Mouse (Mus musculus): ENCODE measurements at regions not wholly inside any gene's neighbourhood (a gene's known extent, or its start where the extent isn't known, plus 50 kb on each side); places are given as distances from the start of the nearest gene placed in this dataset.

- 19% methylated on average over 6 of the region's 6 CpGs for WGBS
- H3K27me3 ChIP-seq (ENCODE audit: control insufficient read depth, insufficient read depth, low read depth, low read length): no peaks in the 10 kb centered on the region; the same call in 1 of the 2 replicates
- no peak overlapping the region for H3K9ac ChIP-seq (ENCODE audit: low read depth, low read length)
- H3K27ac ChIP-seq (ENCODE audit: low read length): no peak overlapping the region
- H3K9me3 ChIP-seq (replicated peaks; ENCODE audit: control insufficient read depth, low read length, poor library complexity, severe bottlenecking): no peaks in the 10 kb centered on the region
- peaks cover 2% of the 10 kb centered on the region; the same call in 1 of the 2 replicates for H3K4me1 ChIP-seq (ENCODE audit: control insufficient read depth, insufficient read depth, low read length)
- no peak overlapping the region for H3K4me3 ChIP-seq (ENCODE audit: low read depth, low read length)
- no peaks in the 10 kb centered on the region for H3K36me3 ChIP-seq (ENCODE audit: control insufficient read depth, insufficient read depth, low read length)
- no peak overlapping the region for H3K4me2 ChIP-seq (ENCODE audit: low read length)
- peak; percentile 75 for ATAC-seq
Observed at GRCm38 (mm10) chr3:34568086-34568650, 82.0 kb upstream of the Sox2 start.

GRCm38 (mm10) chr3:34565386-34565785 lies 84.8 kb upstream of the Sox2 start:
- no peak for ATAC-seq
- H3K27ac ChIP-seq (ENCODE audit: low read length): no peak overlapping the region
- 54% methylated on average over 4 of the region's 4 CpGs for WGBS
- H3K4me1 ChIP-seq (ENCODE audit: control insufficient read depth, insufficient read depth, low read length): peaks cover 8% of the 10 kb centered on the region
- H3K9ac ChIP-seq (ENCODE audit: low read depth, low read length): no peak overlapping the region
- H3K4me3 ChIP-seq (ENCODE audit: low read depth, low read length): no peak overlapping the region
- no peaks in the 10 kb centered on the region for H3K27me3 ChIP-seq (ENCODE audit: control insufficient read depth, insufficient read depth, low read depth, low read length)
- no peaks in the 10 kb centered on the region for H3K36me3 ChIP-seq (ENCODE audit: control insufficient read depth, insufficient read depth, low read length)
- H3K4me2 ChIP-seq (ENCODE audit: low read length): no peak overlapping the region
- H3K9me3 ChIP-seq (replicated peaks; ENCODE audit: control insufficient read depth, low read length, poor library complexity, severe bottlenecking): no peaks in the 10 kb centered on the region

GRCm38 (mm10) chr3:34562893-34563292 lies 87.3 kb upstream of the Sox2 start:
- Histone ChIP-seq H3K27ac (ENCODE audit: low read length) (no peak overlapping the region), H3K9ac (ENCODE audit: low read depth, low read length) (peak overlapping the region; percentile 31; the same call in 1 of the 2 replicates), H3K27me3 (ENCODE audit: control insufficient read depth, insufficient read depth, low read depth, low read length) (no peaks in the 10 kb centered on the region), H3K36me3 (ENCODE audit: control insufficient read depth, insufficient read depth, low read length) (no peaks in the 10 kb centered on the region), H3K4me3 (ENCODE audit: low read depth, low read length) (no peak overlapping the region), H3K4me2 (ENCODE audit: low read length) (peak overlapping the region; percentile 38), H3K4me1 (ENCODE audit: control insufficient read depth, insufficient read depth, low read length) (peaks cover 8% of the 10 kb centered on the region), H3K9me3 (replicated peaks; ENCODE audit: control insufficient read depth, low read length, poor library complexity, severe bottlenecking) (no peaks in the 10 kb centered on the region)
- WGBS: 22% methylated on average over 8 of the region's 8 CpGs
- ATAC-seq: no peak

GRCm38 (mm10) chr3:34561709-34562108 lies 88.5 kb upstream of the Sox2 start:
- Histone ChIP-seq H3K36me3 (ENCODE audit: control insufficient read depth, insufficient read depth, low read length) (no peaks in the 10 kb centered on the region), H3K4me3 (ENCODE audit: low read depth, low read length) (peak overlapping the region; percentile 14), H3K4me2 (ENCODE audit: low read length) (peak overlapping the region; percentile 28), H3K9me3 (replicated peaks; ENCODE audit: control insufficient read depth, low read length, poor library complexity, severe bottlenecking) (no peaks in the 10 kb centered on the region), H3K27ac (ENCODE audit: low read length) (peak overlapping the region; percentile 64), H3K9ac (ENCODE audit: low read depth, low read length) (0 out of 2 replicates have a peak overlapping the region, but pooled peaks have one; percentile 46), H3K4me1 (ENCODE audit: control insufficient read depth, insufficient read depth, low read length) (peaks cover 6% of the 10 kb centered on the region), H3K27me3 (ENCODE audit: control insufficient read depth, insufficient read depth, low read depth, low read length) (no peaks in the 10 kb centered on the region)
- ATAC-seq: peak; percentile 23; the same call in 1 of the 2 replicates
- 13% methylated on average over 5 of the region's 5 CpGs for WGBS

- Histone ChIP-seq H3K4me1 (ENCODE audit: control insufficient read depth, insufficient read depth, low read length) (peaks cover 6% of the 10 kb centered on the region), H3K4me2 (ENCODE audit: low read length) (peak overlapping the region; percentile 23), H3K27ac (ENCODE audit: low read length) (0 out of 2 replicates have a peak overlapping the region, but pooled peaks have one; percentile 5), H3K9ac (ENCODE audit: low read depth, low read length) (no peak overlapping the region), H3K27me3 (ENCODE audit: control insufficient read depth, insufficient read depth, low read depth, low read length) (no peaks in the 10 kb centered on the region), H3K36me3 (ENCODE audit: control insufficient read depth, insufficient read depth, low read length) (no peaks in the 10 kb centered on the region), H3K4me3 (ENCODE audit: low read depth, low read length) (peak overlapping the region; percentile 12; the same call in 1 of the 2 replicates), H3K9me3 (replicated peaks; ENCODE audit: control insufficient read depth, low read length, poor library complexity, severe bottlenecking) (no peaks in the 10 kb centered on the region)
- 16% methylated on average over 13 of the region's 13 CpGs for WGBS
- ATAC-seq: 0 out of 2 replicates have a peak, but pooled peaks have one; percentile 29
Observed at GRCm38 (mm10) chr3:34559841-34560703, 90.1 kb upstream of the Sox2 start.

GRCm38 (mm10) chr3:34558821-34559520 lies 91.2 kb upstream of the Sox2 start:
- H3K27me3 ChIP-seq (ENCODE audit: control insufficient read depth, insufficient read depth, low read depth, low read length): no peaks in the 10 kb centered on the region
- no peak; the same call in 1 of the 2 replicates for ATAC-seq
- H3K4me1 ChIP-seq (ENCODE audit: control insufficient read depth, insufficient read depth, low read length): peaks cover 6% of the 10 kb centered on the region
- WGBS: 17% methylated on average over 10 of the region's 10 CpGs
- H3K4me3 ChIP-seq (ENCODE audit: low read depth, low read length): no peak overlapping the region
- H3K9me3 ChIP-seq (replicated peaks; ENCODE audit: control insufficient read depth, low read length, poor library complexity, severe bottlenecking): no peaks in the 10 kb centered on the region
- no peak overlapping the region for H3K9ac ChIP-seq (ENCODE audit: low read depth, low read length)
- no peak overlapping the region for H3K4me2 ChIP-seq (ENCODE audit: low read length)
- H3K36me3 ChIP-seq (ENCODE audit: control insufficient read depth, insufficient read depth, low read length): no peaks in the 10 kb centered on the region
- H3K27ac ChIP-seq (ENCODE audit: low read length): no peak overlapping the region

GRCm38 (mm10) chr3:34552542-34553208 lies 97.5 kb upstream of the Sox2 start:
- no peak for ATAC-seq
- H3K4me2 ChIP-seq (ENCODE audit: low read length): peak overlapping the region; percentile 18
- H3K27ac ChIP-seq (ENCODE audit: low read length): no peak overlapping the region

GRCm38 (mm10) chr3:34551069-34551468 lies 99.1 kb upstream of the Sox2 start:
- H3K27ac ChIP-seq (ENCODE audit: low read length): no peak overlapping the region
- no peak overlapping the region for H3K9ac ChIP-seq (ENCODE audit: low read depth, low read length)
- H3K4me1 ChIP-seq (ENCODE audit: control insufficient read depth, insufficient read depth, low read length): peaks cover 3% of the 10 kb centered on the region; the same call in 1 of the 2 replicates
- no peaks in the 10 kb centered on the region for H3K9me3 ChIP-seq (replicated peaks; ENCODE audit: control insufficient read depth, low read length, poor library complexity, severe bottlenecking)
- WGBS: 61% methylated on average over 3 of the region's 3 CpGs
- no peaks in the 10 kb centered on the region for H3K36me3 ChIP-seq (ENCODE audit: control insufficient read depth, insufficient read depth, low read length)
- H3K4me3 ChIP-seq (ENCODE audit: low read depth, low read length): no peak overlapping the region
- no peak for ATAC-seq
- H3K4me2 ChIP-seq (ENCODE audit: low read length): no peak overlapping the region
- H3K27me3 ChIP-seq (ENCODE audit: control insufficient read depth, insufficient read depth, low read depth, low read length): no peaks in the 10 kb centered on the region

More at GRCm38 (mm10) chr3:34552542-34553208, 97.5 kb upstream of the Sox2 start:
- H3K27me3 ChIP-seq (ENCODE audit: control insufficient read depth, insufficient read depth, low read depth, low read length): no peaks in the 10 kb centered on the region
- peaks cover 3% of the 10 kb centered on the region; the same call in 1 of the 2 replicates for H3K4me1 ChIP-seq (ENCODE audit: control insufficient read depth, insufficient read depth, low read length)
- no peak overlapping the region for H3K4me3 ChIP-seq (ENCODE audit: low read depth, low read length)
- H3K9me3 ChIP-seq (replicated peaks; ENCODE audit: control insufficient read depth, low read length, poor library complexity, severe bottlenecking): no peaks in the 10 kb centered on the region
- H3K9ac ChIP-seq (ENCODE audit: low read depth, low read length): no peak overlapping the region
- WGBS: 55% methylated on average over 16 of the region's 17 CpGs
- H3K36me3 ChIP-seq (ENCODE audit: control insufficient read depth, insufficient read depth, low read length): no peaks in the 10 kb centered on the region

Measured in midbrain, embryonic 16.5 days (tissue).